In genomic region chr9:75094762-75095161, GRCm38 (mm10) we compare ENCODE assay signal across 15 mouse cellular contexts. TPM values are rescaled to one million over a fixed set of nuclear protein-coding genes. Genes with fewer than 3 reads are reported as not detected.
DNase-seq lines count a peak whose midpoint lies in the region; ATAC-seq and TF ChIP-seq lines count a peak whose summit lies in the region.
"Had no signal": no experiment of that assay in that cellular context is flagged by ENCODE, and none has a peak within 500 bp of the region (broad histone marks: within the 10 kb centered on the region; RNA-seq: fewer than 3 reads in every experiment).

No protein-coding gene starts in this region.

- DNase-seq in lung, postnatal 25 days (ENCODE audit: low spot score) = peak; percentile 38
- no peak for DNase-seq in lung, adult 2 months
- DNase-seq in MEL (ENCODE audit: low read depth, low spot score) = peak; percentile 57
- no peak for DNase-seq in frontal cortex, adult 2 months (ENCODE audit: extremely low spot score in 1 of 2, low spot score in 1 of 2)
- DNase-seq: cerebellum, adult 9-10 months; gastrocnemius, postnatal 14 days; liver had no signal

- H3K4me2 ChIP-seq in midbrain, embryonic 16.5 days (ENCODE audit: low read length) = no peak overlapping the region
- H3K4me2 ChIP-seq: heart, embryonic 15.5 days; hindbrain, embryonic 13.5 days had no signal

- no peak overlapping the region for H3K4me3 ChIP-seq in lung, adult 2 months (replicated peaks; ENCODE audit: extremely low read depth, low read depth, low read length)
- no peak overlapping the region for H3K4me3 ChIP-seq in MEL (ENCODE audit: control insufficient read depth in 1 of 2, insufficient read depth in 1 of 2, low read depth in 2 of 2, low read length in 2 of 2)
- no peak overlapping the region for H3K4me3 ChIP-seq in embryonic fibroblast, embryonic 13.5 days (ENCODE audit: insufficient read depth, low read length)
- no peak overlapping the region for H3K4me3 ChIP-seq in midbrain, embryonic 16.5 days (ENCODE audit: low read depth, low read length)
- H3K4me3 ChIP-seq: erythroblast, embryonic 14.5 days; heart, embryonic 15.5 days; hindbrain, embryonic 13.5 days had no signal

- no peak overlapping the region for H3K27ac ChIP-seq in MEL (ENCODE audit: control insufficient read depth, low read depth, low read length)
- H3K27ac ChIP-seq in embryonic fibroblast, embryonic 13.5 days (ENCODE audit: insufficient read depth, low read length) = peak overlapping the region; percentile 35; the same call in 1 of the 2 replicates
- no peak overlapping the region for H3K27ac ChIP-seq in midbrain, embryonic 16.5 days (ENCODE audit: low read length)
- H3K27ac ChIP-seq: heart, embryonic 15.5 days; hindbrain, embryonic 13.5 days had no signal

- no peaks in the 10 kb centered on the region for H3K27me3 ChIP-seq in MEL (ENCODE audit: control insufficient read depth in 1 of 2, insufficient read depth in 2 of 2, low read length in 2 of 2)
- H3K27me3 ChIP-seq in midbrain, embryonic 16.5 days (ENCODE audit: control insufficient read depth, insufficient read depth, low read depth, low read length) = no peaks in the 10 kb centered on the region
- H3K27me3 ChIP-seq: heart, embryonic 15.5 days; hindbrain, embryonic 13.5 days had no signal

- ATAC-seq in neutrophil, adult 5-6 weeks (ENCODE audit: extremely low read depth, insufficient number of reproducible peaks, low FRiP score, poor library complexity, severe bottlenecking) = peak; percentile 85
- ATAC-seq in midbrain, embryonic 16.5 days = no peak
- ATAC-seq: forebrain, embryonic 16.5 days; intestine, postnatal 0 days had no signal

- TF ChIP-seq RAD21 in MEL (IDR thresholded peaks at IDR 0.05; ENCODE audit: low read depth, low read length) = no peak

- H3K9ac ChIP-seq in MEL (ENCODE audit: control insufficient read depth, low read depth, low read length, poor library complexity, severe bottlenecking) = no peak overlapping the region
- no peak overlapping the region for H3K9ac ChIP-seq in midbrain, embryonic 16.5 days (ENCODE audit: low read depth, low read length)
- H3K9ac ChIP-seq: heart, embryonic 15.5 days; hindbrain, embryonic 13.5 days had no signal

- H3K9me3 ChIP-seq in MEL (replicated peaks; ENCODE audit: insufficient read depth, low read length) = no peaks in the 10 kb centered on the region
- H3K9me3 ChIP-seq in midbrain, embryonic 16.5 days (replicated peaks; ENCODE audit: control insufficient read depth, low read length, poor library complexity, severe bottlenecking) = no peaks in the 10 kb centered on the region
- H3K9me3 ChIP-seq: heart, embryonic 15.5 days; hindbrain, embryonic 13.5 days had no signal

- H3K36me3 ChIP-seq in MEL (ENCODE audit: control insufficient read depth in 1 of 2, insufficient read depth in 2 of 2, low read length in 2 of 2) = peaks cover 0 to 6% of the 10 kb centered on the region in 2 experiments; a peak in 2 of 4 replicates
- no peaks in the 10 kb centered on the region for H3K36me3 ChIP-seq in midbrain, embryonic 16.5 days (ENCODE audit: control insufficient read depth, insufficient read depth, low read length)
- H3K36me3 ChIP-seq: heart, embryonic 15.5 days had no signal

- peak in 1 of 2 experiments; percentile 23; a peak in 1 of 4 replicates for TF ChIP-seq EP300 in MEL (IDR thresholded peaks at IDR 0.05; ENCODE audit: low read depth in 1 of 2, low read length in 2 of 2)

- TF ChIP-seq CTCF in lung, adult 2 months (IDR thresholded peaks at IDR 0.05; ENCODE audit: insufficient read depth, low read length) = no peak
- no peak for TF ChIP-seq CTCF in MEL (IDR thresholded peaks at IDR 0.05 in 2 of 3, conservative IDR thresholded peaks at IDR 0.05 in 1 of 3; ENCODE audit: control insufficient read depth in 1 of 3, insufficient read depth in 1 of 3, low read depth in 2 of 3, low read length in 3 of 3, poor library complexity in 1 of 3, severe bottlenecking in 1 of 3)
- TF ChIP-seq CTCF in embryonic fibroblast, embryonic 13.5 days (IDR thresholded peaks at IDR 0.05; ENCODE audit: borderline replicate concordance, insufficient read depth, low read length) = no peak

- H3K79me2 ChIP-seq in MEL (ENCODE audit: control insufficient read depth, insufficient read depth, low read length, poor library complexity) = peaks cover 3% of the 10 kb centered on the region

- 62% methylated on average over 3 of the region's 3 CpGs for WGBS in lung, adult 2 months
- WGBS in midbrain, embryonic 16.5 days = 76% methylated on average over 3 of the region's 3 CpGs

- H3K4me1 ChIP-seq in lung, adult 2 months (ENCODE audit: control insufficient read depth, insufficient read depth, low read length) = no peaks in the 10 kb centered on the region; the same call in 1 of the 2 replicates
- H3K4me1 ChIP-seq in MEL (ENCODE audit: control insufficient read depth in 1 of 2, insufficient read depth in 2 of 2, low read length in 2 of 2) = peaks cover 0 to 2% of the 10 kb centered on the region in 2 experiments; a peak in 3 of 4 replicates
- peaks cover 15% of the 10 kb centered on the region for H3K4me1 ChIP-seq in embryonic fibroblast, embryonic 13.5 days (ENCODE audit: control insufficient read depth, insufficient read depth, low read length)
- H3K4me1 ChIP-seq in midbrain, embryonic 16.5 days (ENCODE audit: control insufficient read depth, insufficient read depth, low read length) = 0 out of 2 replicates have a peak, but pooled peaks cover 3% of the 10 kb centered on the region
- H3K4me1 ChIP-seq: hindbrain, embryonic 13.5 days had no signal

- no peak for TF ChIP-seq POLR2A in lung, adult 2 months (IDR thresholded peaks at IDR 0.05; ENCODE audit: borderline replicate concordance, extremely low read depth, low read depth, low read length)
- no peak for TF ChIP-seq POLR2A in MEL (IDR thresholded peaks at IDR 0.05; ENCODE audit: control insufficient read depth in 1 of 2, insufficient read depth in 1 of 2, low read depth in 1 of 2, low read length in 2 of 2, poor library complexity in 1 of 2)
- no peak for TF ChIP-seq POLR2A in embryonic fibroblast, embryonic 13.5 days (IDR thresholded peaks at IDR 0.05; ENCODE audit: low read depth, low read length)

TF ChIP-seq in MEL, 35 proteins besides CTCF, POLR2A, EP300 and RAD21:
- TF ChIP-seq TBP (IDR thresholded peaks at IDR 0.05; ENCODE audit: low read depth, low read length) (no peak), MAX (IDR thresholded peaks at IDR 0.05; ENCODE audit: low read length) (no peak), GABPA (IDR thresholded peaks at IDR 0.05; ENCODE audit: low read depth, low read length) (no peak), JUND (IDR thresholded peaks at IDR 0.05; ENCODE audit: low read depth, low read length) (no peak), TCF12 (IDR thresholded peaks at IDR 0.05; ENCODE audit: low read depth, low read length) (no peak), POLR2AphosphoS5 (IDR thresholded peaks at IDR 0.05; ENCODE audit: borderline replicate concordance, low read depth, low read length) (no peak), GATA1 (IDR thresholded peaks at IDR 0.05; ENCODE audit: low read depth, low read length) (no peak), CHD2 (IDR thresholded peaks at IDR 0.05; ENCODE audit: low read length) (no peak), ZNF384 (IDR thresholded peaks at IDR 0.05; ENCODE audit: low read depth, low read length) (no peak), UBTF (IDR thresholded peaks at IDR 0.05; ENCODE audit: borderline replicate concordance, insufficient read depth, low read depth, low read length) (no peak), SMC3 (IDR thresholded peaks at IDR 0.05; ENCODE audit: low read depth, low read length) (no peak), POLR2AphosphoS2 (IDR thresholded peaks at IDR 0.05; ENCODE audit: low read length) (no peak), BHLHE40 (IDR thresholded peaks at IDR 0.05; ENCODE audit: borderline replicate concordance, low read depth, low read length) (no peak), ZC3H11A (IDR thresholded peaks at IDR 0.05; ENCODE audit: low read depth, low read length) (no peak)
TF ChIP-seq in MEL: peak in this region for 0.

RNA-seq across cellular contexts. Expression of gene Myo5a, which starts 23.9 kb away (rescaled TPM):
- polyA plus RNA-seq in lung, adult 2 months (2012; rRNA removed) = 3.1 and 5.8 TPM in 2 replicates
- total RNA-seq in MEL (2012; rRNA removed) = 18.9 and 19.8 TPM in 2 replicates
- polyA plus RNA-seq in MEL (2012; ENCODE audit: insufficient read depth in 1 of 2, insufficient read length in 2 of 2, low read depth in 1 of 2, low replicate concordance in 2 of 2, missing spikeins in 1 of 2) = 100 to 1,000 TPM in 1 of 2 experiments, 10 to 100 TPM in 1; 49.0 to 208 TPM
- 103 and 123 TPM in 2 replicates for polyA plus RNA-seq in embryonic fibroblast, embryonic 13.5 days (2011; ENCODE audit: insufficient read length, low read depth, missing spikeins)
- total RNA-seq in neutrophil, adult 5-6 weeks (2017) = 177 and 183 TPM in 2 replicates
- 102 and 109 TPM in 2 replicates for polyA plus RNA-seq in frontal cortex, adult 2 months (2012; rRNA removed)
- polyA plus RNA-seq in midbrain, embryonic 16.5 days (2015; fragmentation: Nextera tagmentation; extraction: Ambion mirVana) = 26.1 and 31.7 TPM in 2 replicates

RNA-seq across cellular contexts. Expression of gene Arpp19, which starts 57.3 kb away (rescaled TPM):
- polyA plus RNA-seq in lung, adult 2 months (2012; rRNA removed) = 9.0 and 16.1 TPM in 2 replicates
- total RNA-seq in MEL (2012; rRNA removed) = 220 and 237 TPM in 2 replicates
- polyA plus RNA-seq in MEL (2012; ENCODE audit: insufficient read depth in 1 of 2, insufficient read length in 2 of 2, low read depth in 1 of 2, low replicate concordance in 2 of 2, missing spikeins in 1 of 2) = 100 to 1,000 TPM in 1 of 2 experiments, not detected in 1; 230 TPM
- 220 and 227 TPM in 2 replicates for polyA plus RNA-seq in embryonic fibroblast, embryonic 13.5 days (2011; ENCODE audit: insufficient read length, low read depth, missing spikeins)
- total RNA-seq in neutrophil, adult 5-6 weeks (2017) = 110 and 123 TPM in 2 replicates
- 250 and 268 TPM in 2 replicates for polyA plus RNA-seq in frontal cortex, adult 2 months (2012; rRNA removed)
- 208 and 215 TPM in 2 replicates for polyA plus RNA-seq in midbrain, embryonic 16.5 days (2015; fragmentation: Nextera tagmentation; extraction: Ambion mirVana)

Comparison
In these comparisons a context has a peak if more than half of its experiments do, and no peak if none do; other contexts are left out.
1. DNase-seq: peak in lung, postnatal 25 days (single experiment) and MEL (single experiment); none in lung, adult 2 months (single experiment) and frontal cortex, adult 2 months (0 of 2).